7 mouse cellular contexts compared by ENCODE assay signal in genomic region chr7:57786102-57786501, GRCm38 (mm10).
A peak's percentile ranks its signal among the peaks of the same experiment; 100 is the strongest.
DNase-seq lines count a peak whose midpoint lies in the region; TF ChIP-seq lines count a peak whose summit lies in the region.
"Not testable (repeated sequence)": the region's sequence is repeated elsewhere in the genome, so short reads cannot be mapped to it uniquely, and the experiment has no call there.

No protein-coding gene starts in this region.

- TF ChIP-seq POLR2A in cerebellum, adult 2 months (IDR thresholded peaks at IDR 0.05; ENCODE audit: borderline replicate concordance, insufficient read depth, low read length), result not testable (repeated sequence)

- not testable (repeated sequence) for H3K4me1 ChIP-seq in cerebellum, adult 2 months (ENCODE audit: control insufficient read depth, insufficient read depth, low read length)

- DNase-seq in cerebellum, adult 11 months, result peak; percentile 6
- DNase-seq in cerebellum, adult 2 months, result peak; percentile 20 to 60
- peak; percentile 31 for DNase-seq in cerebellum, adult 9-11 months
- peak; percentile 19 to 51 for DNase-seq in cerebellum, postnatal 25 days
- peak; percentile 61 for DNase-seq in heart, adult 11 months
- peak; percentile 22 to 64 for DNase-seq in left cerebral cortex, postnatal 25 days (ENCODE audit: low spot score in 2 of 2)
- DNase-seq in telencephalon, adult 2 months (ENCODE audit: low read depth, low spot score), result peak; percentile 32

- not testable (repeated sequence) for H3K27ac ChIP-seq in cerebellum, adult 2 months (ENCODE audit: insufficient read depth, low read length)

- not testable (repeated sequence) for H3K27me3 ChIP-seq in cerebellum, adult 2 months (ENCODE audit: control insufficient read depth, insufficient read depth, low read length)

- intact Hi-C loops in left cerebral cortex, postnatal 25 days (cut with DNase I), result not testable (repeated sequence)

- not testable (repeated sequence) for H3K4me3 ChIP-seq in cerebellum, adult 2 months (replicated peaks; ENCODE audit: insufficient read depth, low read depth, low read length)

- TF ChIP-seq CTCF in cerebellum, adult 2 months (IDR thresholded peaks at IDR 0.05; ENCODE audit: borderline replicate concordance, insufficient read depth, low read depth, low read length), result not testable (repeated sequence)

- 51% methylated on average over 2 of the region's 2 CpGs for WGBS in cerebellum, adult 2 months

Comparison
In these comparisons a context has a peak if more than half of its experiments do, and no peak if none do; other contexts are left out.
1. DNase-seq: peak in every context shown above with its lines; median percentile 61 in heart, adult 11 months; 43 in left cerebral cortex, postnatal 25 days; 40 in cerebellum, adult 2 months; 35 in cerebellum, postnatal 25 days; 32 in telencephalon, adult 2 months; 31 in cerebellum, adult 9-11 months; 6 in cerebellum, adult 11 months.